Mouse (Mus musculus): Measurements from ENCODE around the gene Chchd3. TPM values are rescaled to one million over a fixed set of nuclear protein-coding genes. Genes with fewer than 3 reads are reported as not detected.

The Chchd3 gene
- total RNA-seq, 1 experiment from 2014 or later, result 76.9 TPM

GRCm38 (mm10) chr6:32944956-32945355, 115.1 kb downstream of the Chchd3 start:
- no peak for ATAC-seq (ENCODE audit: extremely low read depth, insufficient number of reproducible peaks, low FRiP score, poor library complexity, severe bottlenecking)

DNA sequence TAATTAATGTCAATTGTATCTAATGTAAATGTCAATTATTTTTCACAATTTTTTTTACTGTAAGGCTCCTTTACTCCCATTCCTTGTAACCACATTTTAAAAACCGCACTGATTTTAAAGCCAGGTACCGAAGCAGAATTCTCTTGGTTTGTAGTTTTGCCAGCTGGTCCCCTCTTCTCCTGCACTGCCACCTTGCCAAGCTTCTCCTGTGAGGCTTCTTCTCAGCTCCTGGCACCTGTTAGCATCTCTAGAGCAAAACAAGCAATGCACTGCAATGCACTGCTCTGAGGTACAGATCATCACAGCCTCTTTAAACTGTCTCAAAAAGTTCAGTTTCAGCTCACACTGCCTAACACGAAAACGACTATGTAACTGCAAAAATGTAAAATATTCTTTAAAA, 116.4 kb downstream of the Chchd3 start:
- no peak for ATAC-seq (ENCODE audit: extremely low read depth, insufficient number of reproducible peaks, low FRiP score, poor library complexity, severe bottlenecking)

GRCm38 (mm10) chr6:32940299-32940698, 119.8 kb downstream of the Chchd3 start:
- ATAC-seq (ENCODE audit: extremely low read depth, insufficient number of reproducible peaks, low FRiP score, poor library complexity, severe bottlenecking), result no peak

DNA sequence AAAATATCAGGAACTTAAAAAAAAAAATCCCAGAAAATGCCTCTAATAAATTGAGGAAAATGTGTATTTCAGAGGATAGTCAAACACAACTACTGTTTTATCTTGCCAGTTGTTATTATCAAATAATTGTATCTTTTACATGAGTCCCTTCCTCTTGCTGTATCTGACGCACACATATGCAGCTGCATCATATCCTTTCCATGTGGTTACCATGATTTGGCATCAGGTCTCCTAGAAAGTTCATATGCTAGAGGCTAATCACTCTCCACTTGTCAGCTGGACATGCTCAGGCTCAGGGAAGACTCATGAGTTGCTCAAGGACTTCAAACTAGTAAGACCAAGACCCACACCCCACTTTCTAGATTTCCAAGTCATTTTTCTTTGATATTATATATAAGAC, 122.4 kb downstream of the Chchd3 start:
- ATAC-seq (ENCODE audit: extremely low read depth, insufficient number of reproducible peaks, low FRiP score, poor library complexity, severe bottlenecking), result no peak

- ATAC-seq (ENCODE audit: extremely low read depth, insufficient number of reproducible peaks, low FRiP score, poor library complexity, severe bottlenecking), result no peak
Observed at GRCm38 (mm10) chr6:32936794-32937193, 123.3 kb downstream of the Chchd3 start.

DNA sequence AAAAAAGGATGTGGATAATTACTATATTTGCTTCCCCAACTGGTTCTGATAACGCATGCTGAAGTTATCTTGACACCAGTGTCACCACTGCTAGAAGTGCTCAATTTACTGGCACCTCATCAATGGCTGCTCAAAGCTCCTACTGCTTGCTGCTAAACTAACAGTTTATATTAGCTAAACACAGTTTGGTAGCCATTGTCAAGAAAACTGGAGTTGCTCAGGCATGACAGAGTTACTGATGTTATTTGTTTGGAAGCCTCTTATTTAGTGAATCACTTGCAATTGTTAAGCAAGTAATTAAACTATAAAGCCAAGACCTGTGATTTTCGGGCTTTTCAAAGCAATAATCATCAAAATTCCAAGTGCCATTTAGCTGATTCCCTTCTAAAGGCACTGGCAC, 123.7 kb downstream of the Chchd3 start:
- ATAC-seq (ENCODE audit: extremely low read depth, insufficient number of reproducible peaks, low FRiP score, poor library complexity, severe bottlenecking), result no peak

DNA sequence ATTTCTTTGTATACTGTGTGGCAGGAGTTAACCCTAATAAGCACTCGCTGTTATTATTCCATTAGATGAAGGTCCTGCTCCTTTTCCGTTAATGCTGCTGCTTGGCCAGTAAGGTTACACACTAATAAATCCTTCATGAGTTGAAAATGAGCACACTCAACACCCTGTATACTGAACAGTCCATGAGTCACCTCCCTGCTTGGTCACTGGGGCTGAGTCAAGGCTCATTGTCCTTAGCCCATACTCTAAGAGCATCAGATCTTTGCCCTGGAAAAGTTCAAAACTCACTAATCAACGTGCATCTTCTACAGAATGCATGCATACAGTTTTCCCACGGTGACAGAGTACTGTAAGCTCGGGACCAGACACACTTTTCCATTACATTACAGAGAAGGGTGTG, 124.5 kb downstream of the Chchd3 start:
- no peak for ATAC-seq (ENCODE audit: extremely low read depth, insufficient number of reproducible peaks, low FRiP score, poor library complexity, severe bottlenecking)

GRCm38 (mm10) chr6:32931106-32931770, 128.8 kb downstream of the Chchd3 start:
- no peak for ATAC-seq (ENCODE audit: extremely low read depth, insufficient number of reproducible peaks, low FRiP score, poor library complexity, severe bottlenecking)

DNA sequence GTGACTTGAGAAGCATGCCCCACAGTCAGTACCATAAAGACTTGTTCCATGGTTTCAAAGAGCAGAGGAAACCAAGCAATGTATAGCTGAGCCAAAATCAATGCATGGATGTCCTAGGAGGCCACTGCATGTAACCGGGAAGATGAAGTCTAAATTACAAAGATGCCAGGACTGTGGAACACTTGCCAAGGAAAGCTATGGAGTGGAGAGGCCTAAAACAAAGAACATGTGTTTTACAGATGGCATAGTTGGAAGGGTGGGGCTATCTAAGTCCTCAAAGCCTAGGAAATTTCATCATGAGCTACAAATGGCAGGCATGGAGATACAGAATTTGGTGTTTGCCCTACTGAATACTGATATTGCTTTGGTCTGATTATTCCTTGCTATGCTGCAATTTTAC, 137.7 kb downstream of the Chchd3 start:
- no peak for ATAC-seq (ENCODE audit: extremely low read depth, insufficient number of reproducible peaks, low FRiP score, poor library complexity, severe bottlenecking)

DNA sequence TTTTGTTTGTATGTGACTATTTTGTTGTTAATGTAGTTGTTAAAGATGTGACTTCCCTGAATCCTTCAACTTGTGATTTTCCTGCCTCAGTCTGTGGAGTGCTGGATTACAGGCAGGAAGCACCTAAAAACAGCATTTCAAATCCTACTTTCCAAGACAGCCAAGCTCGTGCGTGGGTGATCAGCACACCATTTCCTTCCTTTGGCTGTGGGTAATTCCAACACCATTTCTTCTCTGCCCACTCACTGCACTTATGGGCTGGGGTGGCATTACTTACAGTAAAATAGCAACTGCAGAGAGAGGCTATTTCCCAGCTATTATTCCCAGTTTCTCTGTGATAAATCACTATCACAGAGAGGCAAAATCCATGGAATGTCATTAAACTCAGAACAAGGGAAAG, 140.0 kb downstream of the Chchd3 start:
- ATAC-seq (ENCODE audit: extremely low read depth, insufficient number of reproducible peaks, low FRiP score, poor library complexity, severe bottlenecking), result no peak

GRCm38 (mm10) chr6:32910692-32911091, 149.4 kb downstream of the Chchd3 start:
- ATAC-seq (ENCODE audit: extremely low read depth, insufficient number of reproducible peaks, low FRiP score, poor library complexity, severe bottlenecking), result no peak

- ATAC-seq (ENCODE audit: extremely low read depth, insufficient number of reproducible peaks, low FRiP score, poor library complexity, severe bottlenecking), result no peak
Observed at GRCm38 (mm10) chr6:32899061-32899460, 161.0 kb downstream of the Chchd3 start.

DNA sequence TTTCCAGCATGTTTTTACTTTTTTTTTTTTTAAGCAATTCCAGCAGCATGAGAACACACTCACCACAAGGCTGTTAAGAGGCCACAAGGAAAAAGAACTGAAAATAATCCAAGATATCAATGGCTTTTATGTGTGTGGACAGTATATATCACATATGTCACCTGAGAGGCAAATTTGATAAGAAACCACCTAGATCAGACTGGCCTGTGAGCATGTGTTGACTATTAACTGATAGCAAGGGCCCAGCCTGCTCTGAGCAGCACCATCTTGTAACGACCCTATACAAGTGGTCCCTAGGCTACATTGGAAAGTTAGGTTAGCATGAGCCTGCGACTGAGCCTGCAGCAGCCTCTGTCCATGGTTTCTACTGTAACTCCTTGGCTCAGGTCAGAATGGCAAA, 166.0 kb downstream of the Chchd3 start:
- no peak for ATAC-seq (ENCODE audit: extremely low read depth, insufficient number of reproducible peaks, low FRiP score, poor library complexity, severe bottlenecking)

DNA sequence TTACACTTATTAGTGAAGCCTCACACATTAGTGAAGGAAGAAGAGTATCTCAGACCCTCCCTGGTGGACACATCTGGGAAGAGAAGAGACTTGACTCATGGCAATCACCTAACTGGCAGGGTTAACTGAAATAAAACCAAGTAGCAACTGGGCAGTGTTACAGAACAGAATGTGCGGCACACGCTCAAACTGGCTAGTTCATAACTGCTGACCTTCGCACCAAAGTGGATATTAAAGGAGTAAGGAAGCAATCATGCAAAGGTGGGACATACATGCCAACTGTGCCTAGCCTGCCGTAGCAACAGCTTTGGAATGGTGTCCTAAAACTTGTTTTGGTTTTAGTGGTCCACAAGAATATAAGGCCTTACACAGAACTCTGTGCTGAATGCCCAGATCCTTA, 169.3 kb downstream of the Chchd3 start:
- no peak for ATAC-seq (ENCODE audit: extremely low read depth, insufficient number of reproducible peaks, low FRiP score, poor library complexity, severe bottlenecking)

GRCm38 (mm10) chr6:32888894-32889529, 171.0 kb downstream of the Chchd3 start:
- no peak for ATAC-seq (ENCODE audit: extremely low read depth, insufficient number of reproducible peaks, low FRiP score, poor library complexity, severe bottlenecking)

- ATAC-seq (ENCODE audit: extremely low read depth, insufficient number of reproducible peaks, low FRiP score, poor library complexity, severe bottlenecking), result no peak
Observed at GRCm38 (mm10) chr6:32878586-32878985, 181.5 kb downstream of the Chchd3 start.

- no peak for ATAC-seq (ENCODE audit: extremely low read depth, insufficient number of reproducible peaks, low FRiP score, poor library complexity, severe bottlenecking)
Observed at GRCm38 (mm10) chr6:32874176-32874575, 185.9 kb downstream of the Chchd3 start.

DNA sequence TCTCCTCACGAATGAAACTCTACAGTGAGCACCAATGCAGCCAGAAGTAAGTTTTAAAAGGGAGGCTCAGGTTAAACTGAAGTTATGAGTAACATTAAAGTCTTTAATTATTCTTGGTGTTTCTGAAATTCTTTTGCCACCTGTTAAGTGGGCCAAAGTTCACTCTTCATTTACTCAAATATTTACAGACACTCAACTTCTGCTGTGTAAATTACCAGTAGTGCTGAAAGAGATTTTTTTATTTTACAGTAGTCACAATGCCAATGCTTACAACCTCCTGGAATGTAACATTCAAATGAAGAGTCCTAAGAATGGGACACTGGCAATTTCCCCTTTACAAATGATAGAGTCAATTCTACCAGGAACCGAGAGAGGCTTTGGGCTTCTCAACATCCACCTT, 187.3 kb downstream of the Chchd3 start:
- no peak for ATAC-seq (ENCODE audit: extremely low read depth, insufficient number of reproducible peaks, low FRiP score, poor library complexity, severe bottlenecking)

DNA sequence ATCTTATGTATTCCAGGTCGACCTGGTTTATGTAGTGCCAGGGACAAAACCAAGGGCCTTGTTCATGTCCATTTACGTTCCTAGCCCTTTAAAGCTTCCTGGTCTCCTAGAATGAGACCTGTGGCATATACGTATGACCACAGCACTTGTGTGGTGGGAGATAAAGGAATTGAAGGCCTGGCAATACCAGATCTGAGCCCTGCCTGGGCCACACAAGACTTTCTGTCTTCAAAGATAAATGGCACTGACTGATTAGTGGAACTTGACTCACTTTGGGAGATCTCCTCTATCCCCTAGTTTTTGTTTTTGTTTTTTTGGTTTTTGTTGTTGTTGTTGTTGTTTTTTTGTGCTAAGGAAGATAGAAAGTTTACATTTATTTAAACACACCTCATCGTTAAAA, 209.1 kb downstream of the Chchd3 start:
- no peak for ATAC-seq (ENCODE audit: extremely low read depth, insufficient number of reproducible peaks, low FRiP score, poor library complexity, severe bottlenecking)

GRCm38 (mm10) chr6:32848974-32849373, 211.1 kb downstream of the Chchd3 start:
- no peak for ATAC-seq (ENCODE audit: extremely low read depth, insufficient number of reproducible peaks, low FRiP score, poor library complexity, severe bottlenecking)

DNA sequence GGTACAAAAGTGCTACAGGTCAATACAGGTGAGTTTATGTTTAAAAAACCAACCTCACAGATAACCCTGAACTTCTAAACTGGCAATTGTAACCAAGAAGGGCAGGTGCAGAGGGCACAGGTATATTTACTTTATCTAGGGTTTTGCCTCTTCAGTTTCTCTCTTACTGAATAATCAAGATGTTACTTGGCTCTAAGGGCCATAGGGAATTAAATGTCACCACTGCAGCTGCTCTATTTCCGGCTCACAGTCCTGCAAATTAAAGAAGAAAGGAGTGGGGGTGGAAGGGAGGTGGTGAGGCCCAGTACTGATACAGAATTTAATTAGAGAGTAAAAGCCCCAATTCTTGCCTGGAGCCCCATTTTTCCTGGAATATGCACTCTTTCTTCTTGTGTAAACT, 214.6 kb downstream of the Chchd3 start:
- ATAC-seq (ENCODE audit: extremely low read depth, insufficient number of reproducible peaks, low FRiP score, poor library complexity, severe bottlenecking), result no peak

Measured in neutrophil, adult 5-6 weeks (primary cell).